Mouse (Mus musculus) urinary bladder, adult 2 months (tissue): ENCODE results near the gene Kazn. TPM values are rescaled to one million over a fixed set of nuclear protein-coding genes. Genes with fewer than 3 reads are reported as not detected.
A peak's percentile ranks its signal among the peaks of the same experiment; 100 is the strongest.

Source experiments
- DNase-seq: peaks from one replicate; pipeline ENCODE4 v3.0.0; 2022; ENCODE audit warnings: low spot score
- polyA plus RNA-seq: library from polyadenylated mRNA; depleted of rRNA; stranded (reverse); fragments of >200 nt; gene quantifications from 2 replicates; pipeline ENCODE4 v1.2.3, GENCODE M21; 2012

Gene Kazn
- polyA plus RNA-seq, 1 experiment = 13.8 TPM

GRCm38 (mm10) chr4:142242164-142242563, 3.0 kb upstream of the Kazn start:
- no peak for DNase-seq

GRCm38 (mm10) chr4:142240874-142241273, 1.7 kb upstream of the Kazn start:
- no peak for DNase-seq

DNA sequence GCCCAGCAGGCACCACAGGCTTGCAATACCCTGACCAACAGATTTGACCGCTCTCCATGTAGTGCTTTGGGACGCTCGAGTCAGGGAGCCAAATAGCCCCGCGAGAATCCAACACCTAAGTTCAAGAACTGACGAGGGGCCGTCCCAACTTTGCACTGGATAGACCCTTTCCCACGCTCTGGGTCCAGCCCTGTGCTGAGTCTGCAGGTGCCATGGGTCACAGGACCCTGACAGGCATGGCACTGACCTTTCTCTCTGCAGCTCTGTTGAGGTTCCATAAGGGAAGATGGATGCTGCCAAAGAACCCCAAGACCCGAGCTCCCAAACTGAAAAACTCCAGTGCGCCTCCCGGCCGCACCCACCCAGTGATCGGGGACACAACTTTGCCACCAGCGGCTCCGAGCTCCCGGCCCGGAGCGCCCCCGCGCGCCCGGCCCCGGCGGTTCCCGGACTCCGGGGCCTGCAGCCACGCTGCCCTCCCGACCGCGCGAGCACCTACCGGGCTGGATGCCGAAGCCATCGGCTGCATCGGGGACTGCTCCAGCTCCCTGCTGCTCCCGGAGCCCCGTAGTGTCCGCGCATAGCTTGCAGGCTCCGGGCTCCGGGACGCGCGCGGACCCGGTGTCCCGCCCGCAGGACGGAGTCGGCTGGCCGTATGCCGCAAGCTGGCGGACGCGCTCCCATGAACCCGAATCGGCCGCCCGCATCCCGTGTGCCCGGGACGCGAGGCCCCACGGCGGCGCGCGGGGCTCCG, 538 bp downstream of the Kazn start:
- peak; percentile 73 for DNase-seq

- DNase-seq = no peak
Measured at GRCm38 (mm10) chr4:142238041-142238440, 1.2 kb downstream of the Kazn start.

DNA sequence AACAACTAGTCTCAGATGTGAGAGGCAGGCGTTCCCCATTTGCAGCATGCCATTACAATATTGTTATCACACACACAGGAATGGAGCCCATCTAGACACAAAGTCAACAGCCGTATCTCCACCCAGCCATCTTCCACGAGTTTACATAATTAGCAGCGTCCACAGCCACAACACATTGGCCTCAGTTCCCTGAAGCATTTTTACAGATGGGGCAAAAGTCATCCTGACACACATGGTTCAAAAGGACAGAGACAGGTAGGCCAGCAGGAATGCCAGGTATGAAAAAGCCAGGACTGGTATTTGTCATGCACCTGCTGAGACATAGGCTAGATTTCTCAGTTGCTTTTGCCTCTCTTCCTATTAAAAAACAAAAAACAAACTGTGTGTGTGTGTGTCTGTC, 2.5 kb downstream of the Kazn start:
- DNase-seq = no peak

- no peak for DNase-seq
Measured at GRCm38 (mm10) chr4:142235426-142235825, 3.8 kb downstream of the Kazn start.

GRCm38 (mm10) chr4:142234828-142235227, 4.4 kb downstream of the Kazn start:
- DNase-seq = no peak

GRCm38 (mm10) chr4:142228821-142229575, 10.2 kb downstream of the Kazn start:
- DNase-seq = peak; percentile 44

DNA sequence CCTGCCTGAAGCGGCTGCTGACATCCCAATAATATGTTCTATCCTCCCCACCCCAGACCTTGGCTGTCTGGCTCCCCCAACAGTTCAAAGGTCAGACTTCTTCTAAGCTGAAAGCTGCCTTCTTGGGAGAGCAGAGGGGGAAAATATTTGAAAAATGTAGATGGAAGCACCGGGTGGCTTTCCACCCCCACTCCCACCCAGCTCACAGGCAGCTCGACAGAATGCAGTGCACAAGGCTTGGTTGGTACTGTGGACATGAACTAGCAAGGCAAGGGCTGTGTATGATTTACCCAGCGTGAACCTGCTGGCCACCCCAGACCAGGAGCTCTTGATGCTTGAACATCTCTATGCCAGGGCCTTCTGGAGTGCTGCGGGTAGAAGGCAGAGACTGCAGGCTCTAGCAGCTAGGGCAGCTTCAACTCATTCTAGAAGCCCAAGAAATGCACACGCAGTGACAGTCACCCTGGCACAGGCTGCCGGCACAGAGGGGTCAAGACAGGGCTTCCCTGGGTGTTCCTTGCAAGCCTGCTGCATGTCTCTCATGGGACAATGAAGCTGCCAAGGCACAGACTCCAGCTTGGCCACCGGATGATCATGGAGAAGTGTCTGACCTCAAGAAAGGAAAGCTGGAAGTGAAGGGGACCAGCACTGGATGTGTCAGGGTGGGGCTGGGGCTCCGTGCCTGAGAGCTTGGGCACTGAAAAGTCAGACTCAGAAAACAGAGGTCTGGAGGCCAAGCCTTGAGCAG, 15.1 kb downstream of the Kazn start:
- DNase-seq = no peak

DNA sequence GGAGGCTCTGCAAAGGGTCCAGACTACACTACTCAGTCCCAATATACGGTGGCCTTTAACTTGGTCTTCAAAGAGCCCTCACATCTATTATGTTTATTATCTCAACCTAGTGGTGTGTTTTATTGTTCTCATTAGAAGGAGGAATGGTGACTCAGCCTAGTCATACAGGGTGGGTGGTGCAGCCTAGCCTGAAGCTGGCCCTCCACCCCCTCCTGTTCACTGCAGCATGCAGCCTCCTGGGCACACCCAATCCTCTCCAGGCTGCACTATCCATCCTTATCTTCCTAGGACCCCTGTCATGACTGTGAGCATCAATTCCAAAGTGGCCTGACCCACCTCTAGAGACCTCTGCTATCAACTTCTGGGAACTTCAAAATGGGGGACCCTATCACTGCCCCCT, 16.8 kb downstream of the Kazn start:
- DNase-seq = no peak

- DNase-seq = no peak
Measured at GRCm38 (mm10) chr4:142221757-142222072, 17.5 kb downstream of the Kazn start.

- DNase-seq = no peak
Measured at GRCm38 (mm10) chr4:142221025-142221756, 18.0 kb downstream of the Kazn start.

GRCm38 (mm10) chr4:142218997-142219396, 20.2 kb downstream of the Kazn start:
- DNase-seq = no peak

GRCm38 (mm10) chr4:142217048-142217447, 22.2 kb downstream of the Kazn start:
- DNase-seq = no peak

DNA sequence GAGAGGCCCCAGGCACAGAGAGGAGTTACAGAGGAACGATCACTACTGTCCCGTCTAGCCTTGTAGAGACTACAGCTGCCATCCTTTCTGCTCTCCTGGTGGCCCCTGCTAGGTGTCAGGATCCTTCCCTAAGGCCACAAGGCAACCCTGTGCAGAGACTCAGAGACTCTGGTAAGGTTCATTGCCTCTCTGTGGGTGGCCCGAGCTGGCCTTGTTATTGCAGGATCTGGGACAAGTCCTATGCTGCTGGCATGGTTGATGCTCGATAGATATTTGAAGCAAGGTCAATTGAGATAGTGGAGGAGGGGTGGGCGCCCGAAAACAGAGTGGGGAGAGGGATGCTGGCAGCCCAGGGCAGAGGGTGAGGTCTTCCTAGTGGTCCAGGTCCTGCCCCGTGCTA, 23.4 kb downstream of the Kazn start:
- DNase-seq = no peak

DNA sequence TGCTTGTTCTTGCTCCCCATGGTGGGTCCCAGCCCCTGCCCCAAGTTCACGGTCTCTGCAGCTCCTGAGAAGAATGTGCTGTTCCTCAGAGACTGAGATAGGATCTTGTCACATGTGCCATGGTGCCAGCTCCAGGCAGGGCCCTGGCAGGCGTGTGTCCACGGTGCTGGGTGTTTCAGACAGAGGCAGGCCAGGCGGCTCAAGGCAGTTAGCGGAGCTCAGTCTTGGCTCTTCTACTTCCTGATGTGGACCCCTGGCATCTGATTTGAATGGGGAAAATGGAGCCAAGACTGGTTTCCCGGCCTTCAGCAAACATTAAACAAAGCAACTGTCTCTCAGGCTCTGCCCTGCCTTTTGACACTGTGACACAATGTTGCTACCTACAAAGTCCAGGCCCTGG, 24.7 kb downstream of the Kazn start:
- DNase-seq = no peak

GRCm38 (mm10) chr4:142212425-142212824, 26.8 kb downstream of the Kazn start:
- no peak for DNase-seq

DNA sequence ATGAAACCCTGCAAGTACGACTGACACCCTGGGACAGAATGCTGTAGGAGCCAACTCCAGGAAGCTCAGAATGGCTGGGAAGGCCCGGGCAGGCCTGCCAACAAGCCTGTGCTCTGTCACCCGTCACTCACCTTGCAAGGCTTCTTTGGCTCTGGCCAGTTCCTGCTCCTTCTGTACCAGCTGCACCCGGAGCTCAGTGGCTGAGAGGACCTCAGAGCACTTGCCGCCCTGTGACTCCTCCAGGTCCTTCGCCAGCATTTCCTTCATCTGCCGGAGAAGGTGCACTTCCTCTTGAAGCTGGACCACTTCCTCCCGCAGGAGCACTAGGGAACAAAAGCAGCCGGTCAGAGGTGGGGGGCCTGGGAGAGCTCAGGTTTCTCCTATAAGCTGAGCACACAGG, 29.3 kb downstream of the Kazn start:
- no peak for DNase-seq

DNA sequence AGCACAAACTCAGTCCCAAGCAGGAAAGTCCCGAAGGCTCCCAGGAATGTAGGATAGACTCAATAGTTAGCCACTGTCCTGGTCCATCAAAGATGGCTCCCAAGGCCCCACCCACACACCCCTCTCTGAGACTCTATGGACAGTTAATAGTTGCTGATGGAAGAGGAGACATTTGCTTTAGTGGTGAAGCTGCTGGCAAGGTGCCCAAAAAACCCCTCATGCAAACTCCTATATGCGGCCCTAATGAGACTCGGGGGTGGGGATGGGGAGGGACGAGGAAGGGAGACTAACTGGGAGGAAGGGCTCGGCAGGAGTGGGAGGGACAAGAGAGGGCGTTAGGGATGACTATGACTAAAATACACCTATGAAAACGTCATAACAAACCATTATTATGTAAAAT, 29.7 kb downstream of the Kazn start:
- DNase-seq = no peak

DNA sequence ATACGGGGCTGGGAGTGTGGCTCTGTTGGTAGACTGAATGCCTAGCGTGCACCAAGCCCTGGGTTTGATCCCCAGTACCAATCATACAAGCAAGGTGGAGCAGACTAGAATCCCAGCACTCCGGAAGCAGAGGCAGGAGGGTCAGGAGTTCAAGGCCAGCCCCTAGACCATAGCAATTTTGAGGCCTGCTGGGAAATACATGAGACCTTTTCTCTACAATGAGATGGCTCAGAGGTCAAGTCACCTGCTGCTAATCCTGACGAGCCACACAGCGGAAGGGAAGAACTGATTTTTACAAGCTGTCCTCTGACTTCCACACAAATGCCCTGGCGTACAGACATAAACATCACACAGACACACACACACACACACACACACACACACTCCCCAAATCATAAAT, 33.5 kb downstream of the Kazn start:
- DNase-seq = no peak

- DNase-seq = no peak
Measured at GRCm38 (mm10) chr4:142196626-142197025, 42.6 kb downstream of the Kazn start.

DNA sequence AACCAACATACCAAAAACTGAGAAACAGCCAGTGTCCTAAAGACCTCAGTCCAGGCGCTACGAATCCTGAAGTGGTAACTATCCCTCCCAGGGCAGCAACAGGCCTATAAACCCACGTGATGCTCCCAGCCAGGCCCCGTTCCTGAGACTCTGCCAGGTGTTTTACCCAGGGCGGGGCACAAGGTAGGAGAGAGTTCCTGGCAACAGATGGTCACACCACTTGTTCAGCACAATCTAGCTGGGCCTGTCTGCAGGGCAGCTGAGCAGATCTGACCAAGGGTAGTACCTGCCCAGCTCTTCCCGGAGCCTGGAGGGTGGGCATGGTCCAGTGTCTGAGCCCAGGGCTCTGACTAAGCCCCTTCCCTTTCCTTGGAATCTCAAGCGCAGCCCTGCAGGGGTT, 45.4 kb downstream of the Kazn start:
- no peak for DNase-seq
